Mouse (Mus musculus): ENCODE results near the gene Man2a2. TPM values are rescaled to one million over a fixed set of nuclear protein-coding genes. Genes with fewer than 3 reads are reported as not detected.

Gene Man2a2
- polyA plus RNA-seq, 1 experiment from 2014 or later: 7.3 TPM

DNA sequence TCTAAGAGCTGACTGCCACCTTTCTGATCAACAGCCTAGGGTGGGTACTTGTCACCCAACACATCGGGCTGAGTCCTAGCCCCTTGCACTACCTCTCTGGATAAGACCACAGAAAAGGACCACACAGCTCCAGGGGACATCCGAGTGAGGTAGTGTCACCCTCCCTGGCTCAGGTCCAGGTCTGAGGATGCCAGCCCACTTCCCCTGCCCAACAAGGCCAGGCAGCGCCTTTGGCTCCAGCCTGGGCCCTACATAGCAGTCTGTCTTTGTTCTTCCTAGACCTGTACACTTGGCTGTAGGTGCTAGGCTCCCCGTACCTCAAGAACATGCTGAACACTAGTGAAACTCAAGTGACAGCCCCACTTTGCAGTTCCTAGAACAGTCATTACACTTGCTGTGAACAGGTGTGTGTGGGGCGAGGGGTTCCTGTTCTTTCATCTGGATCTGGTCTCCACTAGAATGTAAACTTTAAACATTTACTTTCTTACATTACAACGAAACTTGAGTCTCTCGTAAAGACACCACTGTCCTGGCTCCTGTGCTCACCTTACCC is 43.2 kb upstream of the Man2a2 start:
- H3K27ac ChIP-seq: no peak overlapping the region
- H3K4me2 ChIP-seq (ENCODE audit: low read length): no peak overlapping the region

GRCm38 (mm10) chr7:80413512-80414302 is 42.5 kb upstream of the Man2a2 start:
- no peak overlapping the region for H3K27ac ChIP-seq
- 66% methylated on average over 9 of the region's 9 CpGs for WGBS
- H3K4me2 ChIP-seq (ENCODE audit: low read length): no peak overlapping the region
- H3K9ac ChIP-seq (ENCODE audit: low read depth, low read length): no peak overlapping the region
- no peak overlapping the region for H3K4me3 ChIP-seq (replicated peaks; ENCODE audit: low read depth, low read length)
- TF ChIP-seq CTCF (IDR thresholded peaks at IDR 0.05; ENCODE audit: low read depth): no peak
- DNase-seq (ENCODE audit: low spot score) (no peak), ATAC-seq (replicated peaks; ENCODE audit: low FRiP score, low read depth) (peak; percentile 44)
- H3K4me1 ChIP-seq (replicated peaks; ENCODE audit: insufficient read depth, low read length): no peaks in the 10 kb centered on the region
- H3K9me3 ChIP-seq (replicated peaks; ENCODE audit: low read length): no peaks in the 10 kb centered on the region
- no peaks in the 10 kb centered on the region for H3K27me3 ChIP-seq (ENCODE audit: insufficient read depth, low read length)
- no peaks in the 10 kb centered on the region for H3K36me3 ChIP-seq (ENCODE audit: insufficient read depth, low read length)

More for the DNA sequence above, 43.2 kb upstream of the Man2a2 start:
- Histone ChIP-seq H3K9me3 (replicated peaks; ENCODE audit: low read length) (no peaks in the 10 kb centered on the region), H3K36me3 (ENCODE audit: insufficient read depth, low read length) (no peaks in the 10 kb centered on the region), H3K27me3 (ENCODE audit: insufficient read depth, low read length) (no peaks in the 10 kb centered on the region), H3K4me1 (replicated peaks; ENCODE audit: insufficient read depth, low read length) (no peaks in the 10 kb centered on the region), H3K4me3 (replicated peaks; ENCODE audit: low read depth, low read length) (no peak overlapping the region), H3K9ac (ENCODE audit: low read depth, low read length) (no peak overlapping the region)
- WGBS: 71% methylated on average over 7 of the region's 7 CpGs
- DNase-seq (ENCODE audit: low spot score): no peak
- ATAC-seq (replicated peaks; ENCODE audit: low FRiP score, low read depth): no peak
- no peak for TF ChIP-seq CTCF (IDR thresholded peaks at IDR 0.05; ENCODE audit: low read depth)

- no peaks in the 10 kb centered on the region for H3K27me3 ChIP-seq (ENCODE audit: insufficient read depth, low read length)
- H3K9ac ChIP-seq (ENCODE audit: low read depth, low read length): no peak overlapping the region
- H3K9me3 ChIP-seq (replicated peaks; ENCODE audit: low read length): no peaks in the 10 kb centered on the region
- H3K4me1 ChIP-seq (replicated peaks; ENCODE audit: insufficient read depth, low read length): no peaks in the 10 kb centered on the region
- H3K4me3 ChIP-seq (replicated peaks; ENCODE audit: low read depth, low read length): no peak overlapping the region
- DNase-seq (ENCODE audit: low spot score) (no peak), ATAC-seq (replicated peaks; ENCODE audit: low FRiP score, low read depth) (no peak)
- H3K36me3 ChIP-seq (ENCODE audit: insufficient read depth, low read length): no peaks in the 10 kb centered on the region
- TF ChIP-seq CTCF (IDR thresholded peaks at IDR 0.05; ENCODE audit: low read depth): no peak
- H3K4me2 ChIP-seq (ENCODE audit: low read length): no peak overlapping the region
- no peak overlapping the region for H3K27ac ChIP-seq
- WGBS: 55% methylated on average over 5 of the region's 5 CpGs
Measured at GRCm38 (mm10) chr7:80412781-80413180, 41.6 kb upstream of the Man2a2 start.

GRCm38 (mm10) chr7:80412279-80412678 is 41.1 kb upstream of the Man2a2 start:
- no peak overlapping the region for H3K4me3 ChIP-seq (replicated peaks; ENCODE audit: low read depth, low read length)
- H3K27me3 ChIP-seq (ENCODE audit: insufficient read depth, low read length): no peaks in the 10 kb centered on the region
- no peak for TF ChIP-seq CTCF (IDR thresholded peaks at IDR 0.05; ENCODE audit: low read depth)
- H3K9me3 ChIP-seq (replicated peaks; ENCODE audit: low read length): no peaks in the 10 kb centered on the region
- H3K4me2 ChIP-seq (ENCODE audit: low read length): no peak overlapping the region
- H3K9ac ChIP-seq (ENCODE audit: low read depth, low read length): no peak overlapping the region
- no peak for ATAC-seq (replicated peaks; ENCODE audit: low FRiP score, low read depth)
- 58% methylated on average over 10 of the region's 10 CpGs for WGBS
- no peak for DNase-seq (ENCODE audit: low spot score)
- H3K4me1 ChIP-seq (replicated peaks; ENCODE audit: insufficient read depth, low read length): no peaks in the 10 kb centered on the region
- H3K36me3 ChIP-seq (ENCODE audit: insufficient read depth, low read length): no peaks in the 10 kb centered on the region
- no peak overlapping the region for H3K27ac ChIP-seq

- H3K9me3 ChIP-seq (replicated peaks; ENCODE audit: low read length): no peaks in the 10 kb centered on the region
Measured at GRCm38 (mm10) chr7:80410380-80410779, 39.2 kb upstream of the Man2a2 start.

GRCm38 (mm10) chr7:80407712-80408111 is 36.5 kb upstream of the Man2a2 start:
- Histone ChIP-seq H3K27me3 (ENCODE audit: insufficient read depth, low read length) (no peaks in the 10 kb centered on the region), H3K36me3 (ENCODE audit: insufficient read depth, low read length) (no peaks in the 10 kb centered on the region), H3K4me1 (replicated peaks; ENCODE audit: insufficient read depth, low read length) (no peaks in the 10 kb centered on the region), H3K4me2 (ENCODE audit: low read length) (no peak overlapping the region), H3K9ac (ENCODE audit: low read depth, low read length) (no peak overlapping the region), H3K9me3 (replicated peaks; ENCODE audit: low read length) (no peaks in the 10 kb centered on the region), H3K4me3 (replicated peaks; ENCODE audit: low read depth, low read length) (no peak overlapping the region), H3K27ac (no peak overlapping the region)
- 75% methylated on average over 9 of the region's 9 CpGs for WGBS
- TF ChIP-seq CTCF (IDR thresholded peaks at IDR 0.05; ENCODE audit: low read depth): no peak
- no peak for DNase-seq (ENCODE audit: low spot score)
- ATAC-seq (replicated peaks; ENCODE audit: low FRiP score, low read depth): no peak

More at GRCm38 (mm10) chr7:80410380-80410779, 39.2 kb upstream of the Man2a2 start:
- no peak overlapping the region for H3K4me3 ChIP-seq (replicated peaks; ENCODE audit: low read depth, low read length)
- no peak overlapping the region for H3K9ac ChIP-seq (ENCODE audit: low read depth, low read length)
- DNase-seq (ENCODE audit: low spot score) (no peak), ATAC-seq (replicated peaks; ENCODE audit: low FRiP score, low read depth) (no peak)
- no peak overlapping the region for H3K4me2 ChIP-seq (ENCODE audit: low read length)
- H3K4me1 ChIP-seq (replicated peaks; ENCODE audit: insufficient read depth, low read length): no peaks in the 10 kb centered on the region
- WGBS: 75% methylated on average over 9 of the region's 9 CpGs
- no peaks in the 10 kb centered on the region for H3K36me3 ChIP-seq (ENCODE audit: insufficient read depth, low read length)
- H3K27ac ChIP-seq: no peak overlapping the region
- no peaks in the 10 kb centered on the region for H3K27me3 ChIP-seq (ENCODE audit: insufficient read depth, low read length)
- TF ChIP-seq CTCF (IDR thresholded peaks at IDR 0.05; ENCODE audit: low read depth): no peak

Data from kidney, postnatal 0 days (tissue).